Mouse (Mus musculus) MEL (cell line): Measurements from ENCODE around the gene Tgfb1i1. TPM values are rescaled to one million over a fixed set of nuclear protein-coding genes. Genes with fewer than 3 reads are reported as not detected.

ENCODE experiments used
- DNase-seq: peaks from one replicate; pipeline ENCODE4 v3.0.0; 2011; ENCODE audit warnings: low read depth, low spot score
- H3K27ac ChIP-seq: 2 replicates; pipeline ENCODE4 v1.5.1; 2012; ENCODE audit warnings: low read depth, mild to moderate bottlenecking, control low read depth, low read length, moderate library complexity; ENCODE audit not compliant: control insufficient read depth
- H3K27me3 ChIP-seq, 2 experiments: fragments of 150-350 bp in 1 of 2; sonication (generic) in 1 of 2; 2 replicates each; pipeline ENCODE4 v1.6.1; 2012; ENCODE audit warnings: low read length in 2 of 2, mild to moderate bottlenecking in 2 of 2, improper control_type of control experiment in 1 of 2, moderate library complexity in 1 of 2; ENCODE audit not compliant: insufficient read depth in 2 of 2, control insufficient read depth in 1 of 2
- H3K36me3 ChIP-seq, 2 experiments: 2 replicates each; pipeline ENCODE4 v1.6.1; 2012 to 2014; ENCODE audit warnings: low read length in 2 of 2, improper control_type of control experiment in 1 of 2, inconsistent platforms in 1 of 2, mild to moderate bottlenecking in 1 of 2; ENCODE audit not compliant: insufficient read depth in 2 of 2, control insufficient read depth in 1 of 2
- H3K4me1 ChIP-seq, 2 experiments: fragments of 150-350 bp in 1 of 2; sonication (generic) in 1 of 2; 2 replicates each; pipeline ENCODE4 v1.6.1; 2012; ENCODE audit warnings: low read length in 2 of 2, improper control_type of control experiment in 1 of 2, mild to moderate bottlenecking in 1 of 2; ENCODE audit not compliant: insufficient read depth in 2 of 2, control insufficient read depth in 1 of 2
- H3K4me3 ChIP-seq, 2 experiments: fragments of 150-350 bp in 1 of 2; sonication (generic) in 1 of 2; 2 replicates each; pipeline ENCODE4 v1.5.1; 2012; ENCODE audit warnings: low read depth in 2 of 2, low read length in 2 of 2, mild to moderate bottlenecking in 2 of 2, moderate library complexity in 2 of 2, control low read depth in 1 of 2, improper control_type of control experiment in 1 of 2; ENCODE audit not compliant: control insufficient read depth in 1 of 2, insufficient read depth in 1 of 2
- H3K79me2 ChIP-seq: 2 replicates; pipeline ENCODE4 v1.6.1; 2012; ENCODE audit warnings: mild to moderate bottlenecking, low read length, moderate library complexity; ENCODE audit not compliant: control insufficient read depth, poor library complexity, insufficient read depth
- H3K9ac ChIP-seq: 2 replicates; pipeline ENCODE4 v1.6.1; 2012; ENCODE audit warnings: low read depth, mild to moderate bottlenecking, control low read depth, low read length, moderate library complexity; ENCODE audit not compliant: control insufficient read depth, poor library complexity, severe bottlenecking
- H3K9me3 ChIP-seq: fragments of 150-350 bp; sonication (generic); replicated peaks from 2 replicates; pipeline ENCODE4 v1.6.1; 2012; ENCODE audit warnings: mild to moderate bottlenecking, low read length, improper control_type of control experiment, moderate library complexity; ENCODE audit not compliant: insufficient read depth
- CTCF ChIP-seq, 3 experiments: IDR thresholded peaks in 2 of 3; conservative IDR thresholded peaks in 1 of 3; 2 replicates each; pipeline ENCODE4 v1.5.1; 2011 to 2012; ENCODE audit warnings: low read length in 3 of 3, low read depth in 2 of 3, mild to moderate bottlenecking in 2 of 3, improper control_type of control experiment in 1 of 3, inconsistent platforms in 1 of 3, mixed read lengths in 1 of 3, moderate library complexity in 1 of 3; ENCODE audit not compliant: control insufficient read depth in 1 of 3, insufficient read depth in 1 of 3, poor library complexity in 1 of 3, severe bottlenecking in 1 of 3
- EP300 ChIP-seq, 2 experiments: IDR thresholded peaks; 2 replicates each; pipeline ENCODE4 v1.6.1; 2011; ENCODE audit warnings: improper control_type of control experiment in 2 of 2, low read length in 2 of 2, low read depth in 1 of 2, mild to moderate bottlenecking in 1 of 2
- GABPA ChIP-seq: IDR thresholded peaks from 2 replicates; pipeline ENCODE4 v1.6.1; 2012; ENCODE audit warnings: low read depth, mild to moderate bottlenecking, inconsistent platforms, low read length, improper control_type of control experiment, moderate library complexity
- JUND ChIP-seq: IDR thresholded peaks from 2 replicates; pipeline ENCODE4 v1.6.1; 2011; ENCODE audit warnings: low read depth, mild to moderate bottlenecking, improper control_type of control experiment, low read length
- MAFK ChIP-seq: IDR thresholded peaks from 2 replicates; pipeline ENCODE4 v1.6.1; 2011; ENCODE audit warnings: low read depth, mild to moderate bottlenecking, low read length, improper control_type of control experiment, borderline replicate concordance
- MAZ ChIP-seq: IDR thresholded peaks from 2 replicates; pipeline ENCODE4 v1.6.1; 2012; ENCODE audit warnings: low read depth, mild to moderate bottlenecking, inconsistent platforms, low read length, improper control_type of control experiment
- MEF2A ChIP-seq: IDR thresholded peaks from 2 replicates; pipeline ENCODE4 v1.6.1; 2014; ENCODE audit warnings: low read depth, mild to moderate bottlenecking, inconsistent platforms, low read length, improper control_type of control experiment; ENCODE audit not compliant: poor library complexity, insufficient replicate concordance, severe bottlenecking; ENCODE audit errors: extremely low read depth
- MYB ChIP-seq: IDR thresholded peaks from 2 replicates; pipeline ENCODE4 v1.6.1; 2011; ENCODE audit warnings: mild to moderate bottlenecking, low read depth, low read length, improper control_type of control experiment
- MYC ChIP-seq: IDR thresholded peaks from 2 replicates; pipeline ENCODE4 v1.6.1; 2011; ENCODE audit warnings: low read depth, mild to moderate bottlenecking, low read length, improper control_type of control experiment, moderate library complexity
- NELFE ChIP-seq: IDR thresholded peaks from 2 replicates; pipeline ENCODE4 v1.6.1; 2011; ENCODE audit warnings: low read depth, low read length, improper control_type of control experiment
- NRF1 ChIP-seq: IDR thresholded peaks from 2 replicates; pipeline ENCODE4 v1.6.1; 2014; ENCODE audit warnings: low read depth, mild to moderate bottlenecking, inconsistent platforms, low read length, improper control_type of control experiment, moderate library complexity; ENCODE audit not compliant: poor library complexity, insufficient read depth, severe bottlenecking
- POLR2A ChIP-seq, 2 experiments: IDR thresholded peaks; 2 replicates each; pipeline ENCODE4 v1.6.1; 2011 to 2012; ENCODE audit warnings: low read length in 2 of 2, mild to moderate bottlenecking in 2 of 2, control low read depth in 1 of 2, improper control_type of control experiment in 1 of 2, low read depth in 1 of 2, moderate library complexity in 1 of 2; ENCODE audit not compliant: control insufficient read depth in 1 of 2, insufficient read depth in 1 of 2, poor library complexity in 1 of 2
- POLR2AphosphoS2 ChIP-seq: IDR thresholded peaks from 2 replicates; pipeline ENCODE4 v1.6.1; 2011; ENCODE audit warnings: low read length, improper control_type of control experiment
- SIN3A ChIP-seq: IDR thresholded peaks from 2 replicates; pipeline ENCODE4 v1.6.1; 2012; ENCODE audit warnings: low read length, improper control_type of control experiment, inconsistent platforms
- TCF12 ChIP-seq: IDR thresholded peaks from 2 replicates; pipeline ENCODE4 v1.6.1; 2014; ENCODE audit warnings: low read depth, mild to moderate bottlenecking, inconsistent platforms, low read length, improper control_type of control experiment, moderate library complexity
- UBTF ChIP-seq: IDR thresholded peaks from 2 replicates; pipeline ENCODE4 v1.6.1; 2012; ENCODE audit warnings: low read depth, mild to moderate bottlenecking, inconsistent platforms, low read length, improper control_type of control experiment, moderate library complexity, borderline replicate concordance; ENCODE audit not compliant: insufficient read depth
- USF1 ChIP-seq: IDR thresholded peaks from 2 replicates; pipeline ENCODE4 v1.6.1; 2014; ENCODE audit warnings: low read depth, mild to moderate bottlenecking, inconsistent platforms, low read length, improper control_type of control experiment, moderate library complexity
- ZC3H11A ChIP-seq: IDR thresholded peaks from 2 replicates; pipeline ENCODE4 v1.6.1; 2012; ENCODE audit warnings: low read depth, mild to moderate bottlenecking, inconsistent platforms, low read length, improper control_type of control experiment
- ZNF384 ChIP-seq: IDR thresholded peaks from 2 replicates; pipeline ENCODE4 v1.6.1; 2012; ENCODE audit warnings: low read depth, mild to moderate bottlenecking, inconsistent platforms, low read length, improper control_type of control experiment
- polyA plus RNA-seq, 2 experiments: library from polyadenylated mRNA; stranded (reverse) in 1 of 2; unstranded in 1 of 2; fragments of >175 nt in 1 of 2; fragments of >200 nt in 1 of 2; gene quantifications; 2 replicates each; pipeline versions ENCODE4 v1.2.1 to v1.2.4; 2012; ENCODE audit warnings: low replicate concordance in 2 of 2, low read depth in 1 of 2; ENCODE audit not compliant: insufficient read length in 2 of 2, insufficient read depth in 1 of 2, missing spikeins in 1 of 2
- total RNA-seq: library from RNA; depleted of rRNA; stranded (reverse); fragments of 300-350 nt; gene quantifications from 2 replicates; pipeline ENCODE4 v1.2.3, GENCODE M21; 2012

Gene Tgfb1i1
- total and polyA plus RNA-seq, 3 experiments: 0.21 TPM; not detected in 2

- no peak overlapping the region for H3K27ac ChIP-seq
- H3K9me3 ChIP-seq: no peaks in the 10 kb centered on the region
- no peaks in the 10 kb centered on the region for H3K79me2 ChIP-seq
- 0 out of 4 replicates have a peak, but pooled peaks cover 0 to under 1% of the 10 kb centered on the region in 2 experiments for H3K4me1 ChIP-seq
- no peak for DNase-seq
- no peaks in the 10 kb centered on the region for H3K27me3 ChIP-seq
- peaks cover 0 to 7% of the 10 kb centered on the region in 2 experiments; a peak in 2 of 4 replicates for H3K36me3 ChIP-seq
- TF ChIP-seq TCF12 (no peak), MAZ (no peak), ZC3H11A (no peak), EP300 (IDR thresholded peaks at IDR 0.05; ENCODE audit: low read depth in 1 of 2, low read length in 2 of 2) (no peak)
- H3K9ac ChIP-seq: no peak overlapping the region
- H3K4me3 ChIP-seq: no peak overlapping the region
Observed at GRCm38 (mm10) chr7:128276051-128276450, 29.4 kb downstream of the Tgfb1i1 start.

- TF ChIP-seq NRF1: no peak
- TF ChIP-seq CTCF (IDR thresholded peaks at IDR 0.05 in 2 of 3, conservative IDR thresholded peaks at IDR 0.05 in 1 of 3; ENCODE audit: control insufficient read depth in 1 of 3, insufficient read depth in 1 of 3, low read depth in 2 of 3, low read length in 3 of 3, poor library complexity in 1 of 3, severe bottlenecking in 1 of 3): no peak
- no peak for TF ChIP-seq MYC
- TF ChIP-seq POLR2A (IDR thresholded peaks at IDR 0.05; ENCODE audit: control insufficient read depth in 1 of 2, insufficient read depth in 1 of 2, low read depth in 1 of 2, low read length in 2 of 2, poor library complexity in 1 of 2): no peak
- no peak for TF ChIP-seq ZC3H11A
- TF ChIP-seq SIN3A: no peak
- no peak for TF ChIP-seq GABPA
- no peak for TF ChIP-seq ZNF384
- TF ChIP-seq POLR2AphosphoS2: no peak
- TF ChIP-seq NELFE: no peak
- no peak for TF ChIP-seq JUND
- TF ChIP-seq MAZ: no peak
- TF ChIP-seq MYB: no peak
- no peak for TF ChIP-seq MAFK
- TF ChIP-seq UBTF: no peak
- TF ChIP-seq USF1: no peak
- no peak for TF ChIP-seq MEF2A
- Histone ChIP-seq H3K9ac (no peak overlapping the region), H3K79me2 (no peaks in the 10 kb centered on the region), H3K9me3 (no peaks in the 10 kb centered on the region), H3K27me3 (no peaks in the 10 kb centered on the region), H3K27ac (no peak overlapping the region), H3K36me3 (peaks cover 0 to 16% of the 10 kb centered on the region in 2 experiments; a peak in 2 of 4 replicates), H3K4me1 (no peaks in the 10 kb centered on the region), H3K4me3 (no peak overlapping the region)
- DNase-seq: no peak
Observed at GRCm38 (mm10) chr7:128279750-128280149, 33.1 kb downstream of the Tgfb1i1 start.
